Mouse (Mus musculus) limb, embryonic 10.5 days (tissue): ENCODE results near the gene Ptges3. TPM values are rescaled to one million over a fixed set of nuclear protein-coding genes. Genes with fewer than 3 reads are reported as not detected.
"Not testable (repeated sequence)": the region's sequence is repeated elsewhere in the genome, so short reads cannot be mapped to it uniquely, and the experiment has no call there.

Source experiments
- DNase-seq: peaks from one replicate; pipeline ENCODE4 v3.0.0-alpha.2; 2017; ENCODE audit warnings: low spot score
- H3K27ac ChIP-seq: fragments of 300-500 bp; sonication (generic); 2 replicates; pipeline ENCODE4 v1.5.1; 2016; ENCODE audit warnings: mild to moderate bottlenecking
- H3K27me3 ChIP-seq: fragments of 300-500 bp; sonication (generic); 2 replicates; pipeline ENCODE4 v1.6.1; 2016; ENCODE audit warnings: low read depth, mild to moderate bottlenecking; ENCODE audit not compliant: poor library complexity, severe bottlenecking
- H3K36me3 ChIP-seq: fragments of 300-500 bp; sonication (generic); 2 replicates; pipeline ENCODE4 v1.6.1; 2016; ENCODE audit warnings: mild to moderate bottlenecking, moderate library complexity
- H3K4me1 ChIP-seq: fragments of 300-500 bp; sonication (generic); 2 replicates; pipeline ENCODE4 v1.6.1; 2016
- H3K4me3 ChIP-seq: fragments of 300-500 bp; sonication (generic); 2 replicates; pipeline ENCODE4 v1.5.1; 2016; ENCODE audit warnings: mild to moderate bottlenecking, moderate library complexity
- H3K9me3 ChIP-seq: fragments of 300-500 bp; sonication (generic); replicated peaks from 2 replicates; pipeline ENCODE4 v1.6.1; 2016; ENCODE audit warnings: mild to moderate bottlenecking
- WGBS: fragments of 180-500 bp; shearing (Covaris S2); methylation state at CpG from one replicate; pipeline ENCODE4 v1.1.7; 2016; 5-methylcytosine and 5-hydroxymethylcytosine counted together
- polyA plus RNA-seq: library from polyadenylated mRNA; unstranded; fragments of >200 nt; fragmentation: Nextera tagmentation; extraction: Ambion mirVana; gene quantifications from 2 replicates; pipeline ENCODE4 v1.2.1, GENCODE M21; 2016

Gene Ptges3
- polyA plus RNA-seq, 1 experiment from 2014 or later: 668 TPM

DNA sequence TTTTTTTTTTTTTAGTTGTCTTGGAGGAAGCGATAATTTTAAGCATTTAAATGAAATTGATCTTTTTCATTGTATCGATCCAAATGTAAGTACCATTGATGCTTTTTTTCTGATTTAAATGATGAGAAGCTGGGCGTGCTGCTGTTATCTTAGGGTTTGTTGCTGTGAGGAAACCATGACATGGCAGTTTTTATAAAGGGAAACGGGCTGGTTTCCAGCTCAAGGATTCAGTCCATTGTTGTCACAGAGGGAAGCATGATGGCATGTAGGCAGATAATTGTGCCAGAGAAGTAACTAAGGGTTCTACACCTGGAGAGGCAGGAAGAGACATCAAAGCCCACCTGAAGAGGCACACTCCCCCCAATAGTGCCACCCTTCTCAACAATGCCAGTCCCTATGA is 10.4 kb downstream of the Ptges3 start:
- Histone ChIP-seq H3K27ac (no peak overlapping the region), H3K36me3 (peaks cover 96% of the 10 kb centered on the region), H3K27me3 (no peaks in the 10 kb centered on the region), H3K4me3 (no peak overlapping the region), H3K9me3 (no peaks in the 10 kb centered on the region), H3K4me1 (no peaks in the 10 kb centered on the region)
- no peak for DNase-seq
- 90% methylated on average over 4 of the region's 4 CpGs for WGBS

DNA sequence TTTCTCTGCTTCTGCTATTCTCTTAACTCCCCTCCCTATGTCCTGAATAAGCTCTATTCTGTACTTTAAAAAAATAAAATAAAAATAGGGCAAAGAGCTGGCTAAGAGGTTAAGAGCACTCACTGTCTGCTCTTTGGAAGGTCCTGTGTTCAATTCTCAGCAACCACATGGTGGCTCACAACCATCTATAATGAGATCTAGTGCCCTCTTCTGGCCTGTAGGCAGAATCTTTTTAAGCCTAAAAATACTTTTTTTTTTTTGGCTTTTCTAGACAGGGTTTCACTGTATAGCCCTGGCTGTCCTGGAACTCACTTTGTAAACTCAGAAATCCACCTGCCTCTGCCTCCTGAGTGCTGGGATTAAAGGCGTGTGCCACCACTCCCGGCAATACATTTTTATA is 11.7 kb downstream of the Ptges3 start:
- peaks cover 95% of the 10 kb centered on the region for H3K36me3 ChIP-seq
- H3K9me3 ChIP-seq, H3K4me3 ChIP-seq, DNase-seq, H3K27me3 ChIP-seq, H3K4me1 ChIP-seq, H3K27ac ChIP-seq: not testable (repeated sequence)
- 98% methylated on average over 2 of the region's 2 CpGs for WGBS

DNA sequence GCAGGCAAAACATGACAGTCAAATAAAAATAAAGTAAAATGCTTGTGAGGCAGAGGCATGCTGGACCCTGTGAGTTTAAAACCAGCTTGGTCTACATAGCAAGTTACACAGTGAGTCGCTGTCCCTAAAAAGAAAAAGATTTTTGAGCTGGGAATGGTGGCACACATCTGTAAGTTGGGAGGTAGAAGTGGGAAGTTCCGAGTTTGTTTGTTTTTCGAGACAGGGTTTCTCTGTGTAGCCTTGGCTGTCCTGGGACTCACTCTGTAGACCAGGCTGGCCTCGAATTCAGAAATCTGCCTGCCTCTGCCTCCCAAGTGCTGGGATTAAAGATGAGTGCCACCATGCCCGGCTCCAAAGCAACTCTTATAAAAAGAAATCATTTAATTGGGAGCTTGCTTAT is 19.5 kb downstream of the Ptges3 start:
- not testable (repeated sequence) for H3K27ac ChIP-seq, DNase-seq

DNA sequence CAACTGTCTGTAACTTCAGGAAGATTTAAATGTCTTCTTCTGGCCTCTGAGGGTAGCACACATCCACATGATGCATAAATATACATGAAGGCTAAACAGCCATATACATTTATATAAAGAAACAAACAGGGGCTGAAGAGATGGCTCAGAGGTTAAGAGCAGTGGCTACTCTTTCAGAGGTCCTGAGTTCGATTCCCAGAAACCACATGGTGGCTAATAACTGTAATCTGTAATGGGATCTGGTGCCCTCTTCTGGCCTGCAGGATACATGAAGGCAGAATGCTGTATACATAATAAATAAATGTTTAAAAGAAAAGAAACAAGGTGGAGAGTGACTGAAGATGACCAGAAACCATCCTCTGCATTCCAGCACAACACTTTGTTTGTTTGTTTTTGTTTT is 21.7 kb downstream of the Ptges3 start:
- Histone ChIP-seq H3K27me3 (no peaks in the 10 kb centered on the region), H3K36me3 (peaks cover 40% of the 10 kb centered on the region), H3K4me3 (no peak overlapping the region), H3K4me1 (peaks cover 14% of the 10 kb centered on the region), H3K9me3 (no peaks in the 10 kb centered on the region), H3K27ac (no peak overlapping the region)
- 84% methylated on average over 1 of the region's 1 CpGs for WGBS
- no peak for DNase-seq

More for the DNA sequence above, 19.5 kb downstream of the Ptges3 start:
- not testable (repeated sequence) for H3K9me3 ChIP-seq, H3K4me3 ChIP-seq, H3K27me3 ChIP-seq
- Histone ChIP-seq H3K4me1 (peaks cover 11% of the 10 kb centered on the region), H3K36me3 (peaks cover 40% of the 10 kb centered on the region)
- 80% methylated on average over 5 of the region's 5 CpGs for WGBS

DNA sequence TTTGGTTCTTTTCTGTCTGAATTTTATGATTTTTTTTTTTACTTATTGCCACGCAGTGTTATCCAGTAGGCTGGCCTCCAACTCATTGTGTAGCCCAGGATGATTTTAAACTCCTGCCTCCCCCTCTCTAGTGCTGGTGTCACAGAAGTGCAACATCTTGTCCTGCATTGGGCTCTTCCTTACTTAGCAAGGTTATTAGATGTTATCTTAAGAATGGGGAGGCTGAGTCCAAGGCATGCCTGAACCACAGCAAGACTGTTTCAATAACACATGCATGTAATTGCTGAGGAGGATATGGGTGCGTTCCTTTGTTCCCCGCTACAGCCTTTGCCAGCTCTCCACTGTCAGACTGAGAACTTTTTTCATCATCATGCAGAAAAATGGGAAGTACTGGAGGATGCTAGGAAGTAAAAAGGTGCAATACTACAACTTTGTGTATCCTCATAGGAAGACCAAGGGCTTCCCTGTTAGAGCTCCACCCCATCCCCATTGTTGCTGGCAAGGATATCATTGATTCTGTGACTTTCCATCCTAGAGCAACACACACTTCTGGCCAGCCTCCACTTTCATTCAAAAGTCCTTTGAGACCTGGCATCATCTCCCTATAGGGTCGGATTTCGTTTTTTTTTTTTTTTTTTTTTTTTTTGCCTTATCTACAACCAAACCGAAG is 23.2 kb downstream of the Ptges3 start:
- 68% methylated on average over 6 of the region's 6 CpGs for WGBS

DNA sequence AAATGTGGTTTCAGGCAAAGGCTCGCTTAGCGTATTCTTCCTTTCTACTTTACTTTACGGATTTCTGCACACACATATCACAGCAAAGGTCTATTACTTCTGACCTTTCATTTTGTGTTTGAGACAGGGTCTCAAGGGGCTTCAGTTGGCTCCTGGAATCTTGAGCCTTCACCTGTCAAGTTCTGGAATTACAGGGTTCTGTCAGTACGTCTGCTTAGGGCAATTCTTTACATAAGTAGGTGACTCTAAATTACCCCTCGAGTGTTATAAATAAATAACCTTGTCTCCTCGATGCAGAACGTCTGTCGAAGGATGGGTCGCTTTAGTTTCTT is 23.7 kb downstream of the Ptges3 start:
- WGBS: 22% methylated on average over 9 of the region's 9 CpGs
- H3K4me1 ChIP-seq: peaks cover 14% of the 10 kb centered on the region
- no peaks in the 10 kb centered on the region for H3K27me3 ChIP-seq

More for the DNA sequence above, 23.2 kb downstream of the Ptges3 start:
- Histone ChIP-seq H3K4me3 (peak overlapping the region; percentile 79), H3K36me3 (peaks cover 48% of the 10 kb centered on the region), H3K27me3 (no peaks in the 10 kb centered on the region), H3K4me1 (peaks cover 14% of the 10 kb centered on the region), H3K9me3 (no peaks in the 10 kb centered on the region), H3K27ac (no peak overlapping the region)
- no peak for DNase-seq

DNA sequence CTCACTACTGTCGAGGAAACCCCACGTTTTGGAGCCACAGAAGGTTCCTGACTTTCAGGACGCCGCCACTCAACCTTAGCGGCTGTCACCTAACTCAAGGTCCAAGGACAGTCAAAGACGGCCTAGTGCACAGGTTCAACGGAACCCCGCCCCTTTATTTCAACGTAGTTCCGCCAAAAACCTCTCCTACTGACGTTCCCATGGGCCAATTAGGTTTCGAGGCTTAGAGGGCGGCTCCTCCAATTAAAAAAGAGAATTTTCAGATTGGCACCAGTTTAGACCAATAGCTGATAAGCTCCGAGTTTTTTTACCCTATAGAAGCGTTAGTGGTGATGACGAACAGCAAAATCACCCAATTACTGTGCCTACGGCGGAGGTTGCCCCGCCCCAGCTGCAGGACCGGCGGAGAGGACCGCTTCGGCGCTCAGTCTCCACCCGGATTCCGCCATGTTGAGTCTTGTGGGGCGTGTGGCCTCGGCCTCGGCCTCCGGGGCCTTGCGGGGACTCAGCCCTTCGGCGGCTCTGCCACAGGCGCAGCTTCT is 24.2 kb downstream of the Ptges3 start, which contains the start of gene Atp5b:
Atp5b (plus strand) TSS at position 394 of the 542 bp plus-strand sequence.
- WGBS: under 1% methylated on average over 34 of the region's 34 CpGs
- peak; percentile 90 for DNase-seq
- H3K36me3 ChIP-seq: peaks cover 48% of the 10 kb centered on the region
- peak within 1 kb of the TSS; percentile 95 for H3K27ac ChIP-seq
- H3K27me3 ChIP-seq: no peaks in the 10 kb centered on the region
- H3K4me1 ChIP-seq: peaks cover 14% of the 10 kb centered on the region
- H3K9me3 ChIP-seq: no peaks in the 10 kb centered on the region
- H3K4me3 ChIP-seq: peak within 1 kb of the TSS; percentile 79

More for the DNA sequence above, 23.7 kb downstream of the Ptges3 start:
- no peaks in the 10 kb centered on the region for H3K9me3 ChIP-seq
- DNase-seq: no peak
- peak overlapping the region; percentile 79 for H3K4me3 ChIP-seq
- H3K27ac ChIP-seq: peak overlapping the region; percentile 95
- peaks cover 48% of the 10 kb centered on the region for H3K36me3 ChIP-seq

DNA sequence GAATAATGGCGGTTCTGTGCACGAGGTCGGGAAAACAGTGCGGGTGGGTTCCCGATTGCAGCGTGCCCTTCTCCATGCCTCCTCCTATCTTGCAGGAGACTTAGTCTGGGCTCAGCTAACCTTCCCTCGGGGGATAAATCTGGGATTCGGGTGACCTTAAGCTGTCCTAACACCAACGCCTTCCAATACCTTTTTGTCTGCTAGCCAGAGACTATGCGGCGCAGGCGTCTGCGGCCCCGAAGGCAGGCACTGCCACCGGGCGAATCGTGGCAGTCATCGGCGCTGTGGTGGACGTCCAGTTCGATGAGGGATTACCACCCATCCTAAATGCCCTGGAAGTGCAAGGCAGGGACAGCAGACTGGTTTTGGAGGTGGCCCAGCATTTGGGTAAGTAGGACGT is 24.9 kb downstream of the Ptges3 start:
- H3K4me1 ChIP-seq: peaks cover 14% of the 10 kb centered on the region
- DNase-seq: peak; percentile 42
- no peaks in the 10 kb centered on the region for H3K27me3 ChIP-seq
- under 1% methylated on average over 22 of the region's 22 CpGs for WGBS
- H3K4me3 ChIP-seq: peak overlapping the region; percentile 79
- peaks cover 52% of the 10 kb centered on the region for H3K36me3 ChIP-seq
- peak overlapping the region; percentile 95 for H3K27ac ChIP-seq
- H3K9me3 ChIP-seq: no peaks in the 10 kb centered on the region

DNA sequence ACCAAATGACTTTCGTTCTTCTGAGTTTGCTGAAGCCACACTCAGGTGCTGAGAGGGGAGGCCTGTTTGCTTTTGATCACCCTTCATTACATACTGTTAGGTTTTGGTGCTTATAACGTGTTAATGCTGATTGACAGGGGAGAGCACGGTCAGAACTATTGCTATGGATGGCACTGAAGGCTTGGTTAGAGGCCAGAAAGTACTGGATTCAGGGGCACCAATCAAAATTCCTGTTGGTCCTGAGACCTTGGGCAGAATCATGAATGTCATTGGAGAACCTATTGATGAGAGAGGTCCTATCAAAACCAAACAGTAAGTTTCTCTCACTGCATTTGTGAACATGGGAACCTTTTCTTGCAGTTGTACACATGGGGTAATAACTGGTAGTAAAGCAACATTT is 25.4 kb downstream of the Ptges3 start:
- H3K27me3 ChIP-seq: no peaks in the 10 kb centered on the region
- H3K36me3 ChIP-seq: peaks cover 57% of the 10 kb centered on the region
- 6% methylated on average over 3 of the region's 3 CpGs for WGBS
- peak overlapping the region; percentile 95 for H3K27ac ChIP-seq
- DNase-seq: no peak
- peaks cover 14% of the 10 kb centered on the region for H3K4me1 ChIP-seq
- H3K9me3 ChIP-seq: no peaks in the 10 kb centered on the region
- peak overlapping the region; percentile 79 for H3K4me3 ChIP-seq

DNA sequence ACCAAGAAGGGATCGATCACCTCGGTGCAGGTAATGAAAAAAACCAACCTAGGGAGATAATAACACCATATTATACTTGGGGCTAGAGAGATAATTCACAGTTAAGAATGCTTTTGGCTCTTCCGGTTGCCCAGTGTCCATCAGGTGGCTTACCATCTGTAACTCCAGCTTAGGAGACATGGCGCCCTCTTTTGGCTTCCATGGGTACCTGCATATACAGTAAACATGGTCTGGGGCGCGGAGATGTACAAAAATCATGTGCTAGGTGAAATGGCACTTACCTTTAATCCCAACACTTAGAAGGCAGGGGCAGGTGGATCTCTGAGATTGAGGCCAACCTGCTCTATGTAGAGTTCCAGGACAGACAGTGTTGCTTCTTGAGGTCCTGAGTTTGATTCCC is 27.6 kb downstream of the Ptges3 start:
- no peak overlapping the region for H3K4me3 ChIP-seq
- no peak for DNase-seq
- H3K36me3 ChIP-seq: peaks cover 75% of the 10 kb centered on the region
- H3K4me1 ChIP-seq: peaks cover 23% of the 10 kb centered on the region
- no peaks in the 10 kb centered on the region for H3K9me3 ChIP-seq
- H3K27me3 ChIP-seq: no peaks in the 10 kb centered on the region
- WGBS: 86% methylated on average over 6 of the region's 6 CpGs
- no peak overlapping the region for H3K27ac ChIP-seq

DNA sequence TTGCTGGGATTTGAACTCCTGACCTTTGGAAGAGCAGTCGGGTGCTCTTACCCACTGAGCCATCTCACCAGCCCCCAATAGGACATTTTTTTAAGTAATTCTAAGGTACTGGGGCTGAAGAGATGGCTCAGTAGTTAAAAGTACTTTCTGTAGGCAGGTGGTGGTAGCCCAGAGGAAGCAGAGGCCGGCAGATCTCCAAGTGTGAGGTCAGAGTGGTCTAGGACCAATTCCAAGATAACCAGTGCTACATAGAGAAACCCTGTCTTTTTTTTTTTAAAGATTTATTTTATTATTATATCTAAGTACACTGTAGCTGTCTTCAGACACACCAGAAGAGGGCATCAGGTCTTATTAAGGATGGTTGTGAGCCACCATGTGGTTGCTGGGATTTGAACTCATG is 28.5 kb downstream of the Ptges3 start:
- not testable (repeated sequence) for DNase-seq, H3K27ac ChIP-seq, H3K9me3 ChIP-seq, H3K27me3 ChIP-seq, H3K4me3 ChIP-seq
- Histone ChIP-seq H3K4me1 (peaks cover 24% of the 10 kb centered on the region), H3K36me3 (peaks cover 75% of the 10 kb centered on the region)
- WGBS: 89% methylated on average over 2 of the region's 2 CpGs

DNA sequence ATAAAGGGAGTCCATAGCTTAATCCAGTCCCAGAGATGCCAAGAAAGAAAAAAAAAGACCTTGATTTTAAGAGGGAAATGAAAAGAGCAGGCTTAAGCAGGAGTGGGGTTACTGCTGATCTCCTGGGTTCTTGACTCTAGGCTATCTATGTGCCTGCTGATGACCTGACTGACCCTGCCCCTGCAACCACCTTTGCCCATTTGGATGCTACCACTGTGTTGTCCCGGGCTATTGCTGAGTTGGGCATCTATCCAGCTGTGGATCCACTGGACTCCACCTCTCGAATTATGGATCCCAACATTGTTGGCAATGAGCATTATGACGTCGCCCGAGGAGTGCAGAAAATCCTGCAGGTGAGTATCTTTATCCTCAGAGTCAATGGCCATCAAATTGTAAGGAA is 29.4 kb downstream of the Ptges3 start:
- 96% methylated on average over 5 of the region's 5 CpGs for WGBS
- no peaks in the 10 kb centered on the region for H3K9me3 ChIP-seq
- no peak overlapping the region for H3K4me3 ChIP-seq
- DNase-seq: no peak
- no peak overlapping the region for H3K27ac ChIP-seq
- no peaks in the 10 kb centered on the region for H3K27me3 ChIP-seq
- peaks cover 30% of the 10 kb centered on the region for H3K4me1 ChIP-seq
- peaks cover 75% of the 10 kb centered on the region for H3K36me3 ChIP-seq

DNA sequence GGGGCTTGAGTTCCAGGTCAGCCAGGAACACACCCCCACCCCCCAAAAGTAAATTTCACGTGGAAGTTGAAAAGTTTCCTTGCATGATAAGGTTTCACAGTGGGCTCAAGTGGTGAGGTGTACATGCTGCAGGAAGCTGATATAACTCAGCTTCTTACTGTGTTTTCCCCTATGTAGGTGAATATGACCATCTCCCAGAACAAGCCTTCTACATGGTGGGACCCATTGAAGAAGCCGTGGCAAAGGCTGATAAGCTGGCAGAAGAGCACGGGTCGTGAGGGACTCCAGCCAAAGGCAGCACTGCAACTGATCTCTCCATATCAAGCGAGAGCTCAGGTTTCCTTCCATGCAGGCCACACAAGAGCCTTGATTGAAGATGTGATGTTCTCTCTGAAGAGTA is 31.1 kb downstream of the Ptges3 start:
- H3K4me1 ChIP-seq: peaks cover 43% of the 10 kb centered on the region
- no peaks in the 10 kb centered on the region for H3K27me3 ChIP-seq
- H3K36me3 ChIP-seq: peaks cover 62% of the 10 kb centered on the region
- no peak overlapping the region for H3K4me3 ChIP-seq
- 81% methylated on average over 5 of the region's 5 CpGs for WGBS
- DNase-seq: no peak
- H3K27ac ChIP-seq: no peak overlapping the region
- H3K9me3 ChIP-seq: no peaks in the 10 kb centered on the region
